Mouse (Mus musculus) brown adipose tissue, adult 24 weeks (tissue): Measurements from ENCODE around the gene Edem3. TPM values are rescaled to one million over a fixed set of nuclear protein-coding genes. Genes with fewer than 3 reads are reported as not detected.

Source experiments
- H3K27ac ChIP-seq: fragments of 200-500 bp; replicated peaks from 2 replicates; pipeline ENCODE4 v1.5.1; 2012; ENCODE audit warnings: low read depth, mild to moderate bottlenecking, low read length
- H3K4me1 ChIP-seq: fragments of 200-500 bp; 2 replicates; pipeline ENCODE4 v1.6.1; 2012; ENCODE audit warnings: low read length, mixed read lengths; ENCODE audit not compliant: control insufficient read depth, insufficient read depth, insufficient read length
- H3K4me3 ChIP-seq: fragments of 200-500 bp; 2 replicates; pipeline ENCODE4 v1.5.1; 2012; ENCODE audit warnings: low read depth, mild to moderate bottlenecking, low read length, moderate library complexity; ENCODE audit not compliant: insufficient read depth
- polyA plus RNA-seq: library from polyadenylated mRNA; stranded (reverse); fragments of >200 nt; gene quantifications from 2 replicates; pipeline ENCODE4 v1.2.4, GENCODE M21; 2012; ENCODE audit not compliant: missing spikeins, insufficient read depth, insufficient read length

Edem3 gene
- polyA plus RNA-seq, 1 experiment: 11.2 TPM

DNA sequence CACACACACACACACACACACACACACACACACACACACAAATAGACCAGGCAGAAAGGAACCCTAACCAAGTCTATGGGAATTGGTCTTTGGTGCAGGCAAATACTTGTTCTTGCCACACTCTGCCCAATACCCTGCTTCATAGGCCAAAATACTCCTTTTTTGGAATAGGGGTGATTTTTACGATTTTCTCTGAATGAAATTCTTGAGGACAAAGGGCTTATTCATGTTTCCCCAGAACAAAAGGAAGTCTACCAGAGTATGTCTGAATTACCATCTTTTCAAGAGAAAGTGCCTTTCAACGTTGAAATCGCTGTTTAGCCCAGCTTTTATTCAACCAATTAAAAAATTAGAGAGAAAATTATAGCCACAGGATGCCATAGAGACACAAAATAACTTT lies 96.8 kb downstream of the Edem3 start:
- H3K27ac ChIP-seq: no peak overlapping the region
- H3K4me1 ChIP-seq: no peaks in the 10 kb centered on the region
- H3K4me3 ChIP-seq: no peak overlapping the region

DNA sequence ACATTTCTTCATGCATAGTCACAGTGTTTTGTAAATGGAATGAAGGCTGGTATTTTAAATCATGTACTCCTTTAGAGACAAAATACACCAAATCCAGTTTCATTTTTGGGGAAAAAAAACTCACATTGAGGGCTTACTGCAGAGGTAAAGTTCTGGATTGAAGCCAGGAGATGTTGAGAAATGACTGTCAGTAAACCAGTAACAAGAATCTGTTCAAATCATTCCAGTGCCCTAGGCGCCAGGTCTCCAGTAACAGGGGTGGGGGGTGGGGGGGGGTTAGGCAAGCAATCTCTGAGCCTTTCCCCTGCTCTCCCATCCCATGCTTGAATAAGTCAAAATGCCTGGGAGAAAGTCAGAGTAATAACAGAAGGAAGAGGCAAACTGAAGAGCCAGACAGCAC lies 100.4 kb downstream of the Edem3 start:
- H3K4me3 ChIP-seq: no peak overlapping the region
- H3K4me1 ChIP-seq: no peaks in the 10 kb centered on the region
- H3K27ac ChIP-seq: no peak overlapping the region

DNA sequence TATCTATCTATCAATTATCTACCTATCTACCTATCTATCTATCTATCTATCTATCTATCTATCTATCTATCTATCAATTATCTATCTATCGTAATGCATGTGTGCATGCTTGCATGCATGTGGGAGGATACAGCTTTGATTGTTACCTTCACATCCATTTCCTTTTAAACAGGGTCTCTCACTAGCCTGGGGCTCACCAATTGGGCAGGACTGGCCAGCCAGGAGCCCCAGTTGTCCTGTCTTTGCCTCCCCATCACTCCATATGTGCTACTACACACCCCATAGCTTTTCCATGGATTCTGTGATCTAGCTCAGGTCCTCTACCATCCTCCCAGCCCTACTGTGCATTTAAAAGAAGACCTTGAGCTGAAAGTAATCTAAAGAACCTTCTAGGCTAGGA lies 103.3 kb downstream of the Edem3 start:
- Histone ChIP-seq H3K27ac (no peak overlapping the region), H3K4me3 (no peak overlapping the region), H3K4me1 (no peaks in the 10 kb centered on the region)

DNA sequence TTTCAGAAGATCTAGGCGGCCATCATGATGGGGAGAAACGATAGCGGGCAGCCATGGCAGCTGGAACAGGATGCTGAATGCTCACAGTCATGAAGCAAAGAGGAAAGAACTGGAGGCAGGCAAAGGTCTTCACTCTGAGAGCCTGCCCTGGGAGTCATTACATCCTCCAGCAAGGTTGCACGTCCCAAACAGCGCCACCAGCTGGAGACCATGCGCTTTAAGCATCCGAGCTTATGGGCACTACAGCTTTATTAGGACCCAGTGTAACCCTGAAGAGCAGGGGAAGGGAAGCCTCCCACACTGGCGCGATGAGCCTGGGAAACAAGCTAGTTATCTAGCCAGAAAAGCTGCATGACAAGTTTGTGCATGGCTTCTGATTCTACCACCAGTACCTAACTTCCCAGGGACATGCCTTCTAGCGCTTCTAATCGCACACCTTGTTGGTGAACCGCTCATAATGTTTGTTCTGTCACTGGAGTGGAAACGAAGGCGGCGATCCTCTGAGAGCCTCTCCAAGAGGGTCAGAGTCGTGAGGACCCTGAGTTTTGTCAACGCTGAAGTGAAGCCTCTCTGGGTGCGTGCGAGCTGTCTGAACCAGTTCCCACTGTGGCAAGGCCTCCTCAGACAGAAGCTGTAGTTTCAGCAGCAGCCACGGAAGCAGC lies 106.3 kb downstream of the Edem3 start:
- H3K27ac ChIP-seq: no peak overlapping the region
- no peaks in the 10 kb centered on the region for H3K4me1 ChIP-seq
- no peak overlapping the region for H3K4me3 ChIP-seq

DNA sequence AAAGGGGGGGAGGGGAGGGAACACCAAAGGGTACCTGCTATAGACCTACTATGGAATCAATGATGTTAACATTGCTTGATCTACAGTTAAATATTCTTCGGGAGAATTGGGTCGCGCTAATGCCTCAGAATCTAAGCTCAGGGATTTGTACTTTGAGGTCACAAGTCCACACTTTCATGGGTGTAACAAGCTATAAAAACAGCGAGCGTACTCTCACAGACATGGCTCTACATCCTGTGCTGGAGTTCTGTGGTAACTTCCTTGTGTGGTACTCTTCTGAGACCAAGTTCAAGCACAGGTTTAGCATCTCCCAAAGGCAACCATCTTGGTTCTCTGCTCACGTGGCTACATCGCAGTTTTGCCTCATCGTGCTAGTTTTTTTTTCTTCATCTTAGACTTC lies 106.9 kb downstream of the Edem3 start:
- H3K4me1 ChIP-seq: no peaks in the 10 kb centered on the region
- H3K4me3 ChIP-seq: no peak overlapping the region
- no peak overlapping the region for H3K27ac ChIP-seq

DNA sequence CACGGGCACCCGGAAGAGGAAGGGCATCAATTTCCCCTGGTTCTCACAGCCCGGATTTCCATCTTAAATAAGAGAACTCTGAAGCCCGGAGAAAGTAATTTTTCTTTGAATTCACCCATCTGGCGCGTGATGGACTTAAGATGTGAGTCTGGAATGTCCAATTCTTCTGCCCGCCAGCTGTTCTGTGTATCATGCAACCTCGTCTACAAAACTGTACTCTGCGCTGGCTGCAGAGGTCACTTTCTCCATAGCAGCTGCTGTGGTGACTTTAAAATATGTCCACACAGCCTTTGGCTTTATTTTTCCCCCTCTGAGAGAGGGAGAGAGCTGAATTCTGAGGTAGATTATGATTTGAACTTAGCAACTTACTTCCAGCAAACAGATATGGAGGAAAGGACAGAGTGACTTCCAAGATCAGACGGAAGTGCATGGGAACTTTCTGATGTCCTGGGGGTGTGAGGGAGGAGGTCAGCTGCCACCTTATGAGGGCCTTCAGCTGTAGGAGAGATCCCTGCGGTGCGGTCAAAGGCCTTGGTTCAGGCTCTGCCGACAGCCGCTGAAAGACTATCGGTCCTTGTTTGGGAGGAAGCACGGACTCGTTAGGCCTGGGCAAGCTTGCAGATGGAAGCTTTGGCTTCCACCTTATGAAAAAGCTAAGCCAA lies 108.1 kb downstream of the Edem3 start:
- Histone ChIP-seq H3K27ac (no peak overlapping the region), H3K4me3 (no peak overlapping the region), H3K4me1 (no peaks in the 10 kb centered on the region)

DNA sequence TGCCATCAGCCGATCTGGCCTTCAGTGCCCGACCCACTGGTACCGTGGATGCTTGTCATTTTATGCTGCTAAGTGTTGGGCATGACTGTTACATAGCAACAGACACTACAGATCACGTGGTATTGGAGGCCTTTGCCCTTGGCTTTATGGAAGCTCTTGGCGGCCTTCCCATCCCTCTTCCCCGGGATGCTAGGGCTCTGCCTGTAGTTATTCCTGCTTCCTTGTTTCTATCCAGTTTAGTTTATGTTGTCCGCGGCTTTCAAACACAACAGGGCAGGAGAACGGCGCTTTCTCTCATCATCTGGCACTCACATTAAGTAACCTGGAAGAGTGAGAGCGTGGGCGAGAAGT lies 108.6 kb downstream of the Edem3 start:
- Histone ChIP-seq H3K27ac (no peak overlapping the region), H3K4me3 (no peak overlapping the region), H3K4me1 (no peaks in the 10 kb centered on the region)

DNA sequence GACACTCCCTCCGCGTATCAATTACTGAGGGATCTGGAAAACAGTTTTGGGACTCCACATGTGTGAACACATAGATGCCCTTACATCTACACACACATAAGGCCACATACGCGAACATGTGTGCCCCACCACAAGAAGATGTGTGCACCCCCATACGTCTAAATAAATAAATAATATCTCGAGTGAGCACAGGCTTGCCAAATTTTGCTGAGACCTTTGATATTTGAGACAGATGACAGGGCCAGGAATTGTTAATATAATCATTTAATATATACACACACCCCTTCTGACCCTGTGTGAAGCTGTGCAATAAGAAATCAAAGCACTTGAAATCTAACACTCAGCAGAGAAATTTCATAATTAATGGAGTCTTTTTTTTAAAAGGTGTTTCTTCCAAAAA lies 109.2 kb downstream of the Edem3 start:
- Histone ChIP-seq H3K4me1 (no peaks in the 10 kb centered on the region), H3K4me3 (no peak overlapping the region), H3K27ac (no peak overlapping the region)

Other genes with a start within 250 kb of the Edem3 start
- gene Fam129a, start 184.2 kb upstream of the Edem3 start, polyA plus RNA-seq: 18.9 and 19.8 TPM in 2 replicates